Mouse (Mus musculus): Measurements from ENCODE around the gene Rpl29.

Gene Rpl29

GRCm38 (mm10) chr9:106457920-106458319 is 28.7 kb downstream of the Rpl29 start:
- TF ChIP-seq GATA4 (IDR thresholded peaks at IDR 0.05; ENCODE audit: insufficient replicate concordance, low read length), result no peak

- TF ChIP-seq GATA4 (IDR thresholded peaks at IDR 0.05; ENCODE audit: insufficient replicate concordance, low read length), result no peak
These were observed 30.7 kb downstream of the Rpl29 start for GRCm38 (mm10) chr9:106459946-106460345.

DNA sequence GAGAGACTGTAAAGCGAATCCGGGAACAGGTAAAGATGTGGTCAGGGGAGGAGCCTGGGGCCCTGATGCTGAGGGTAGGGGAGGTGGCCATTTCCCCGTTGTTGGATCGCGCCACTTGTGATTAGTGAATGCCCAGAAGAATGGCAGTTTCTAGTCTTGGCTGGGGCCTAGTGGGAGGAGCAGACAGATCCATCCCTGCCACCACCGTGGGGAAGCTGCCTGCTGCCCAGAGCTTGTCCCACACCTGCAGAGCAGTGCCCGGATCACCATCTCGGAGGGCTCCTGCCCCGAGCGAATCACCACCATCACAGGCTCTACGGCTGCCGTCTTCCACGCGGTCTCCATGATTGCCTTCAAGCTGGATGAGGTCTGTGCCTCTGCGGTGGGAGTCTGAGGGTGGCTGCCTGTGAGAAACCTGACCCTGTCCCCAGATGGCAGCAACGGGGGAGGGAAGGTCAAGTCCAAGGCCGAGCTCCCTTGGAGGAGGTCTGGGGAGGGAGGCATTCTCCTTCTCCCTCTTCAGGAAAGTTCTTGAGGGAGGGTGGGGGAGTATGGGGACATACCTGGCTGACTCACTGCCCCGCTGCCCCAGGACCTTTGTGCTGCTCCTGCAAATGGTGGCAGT is 31.3 kb downstream of the Rpl29 start:
- no peak for TF ChIP-seq GATA4 (IDR thresholded peaks at IDR 0.05; ENCODE audit: insufficient replicate concordance, low read length)

- no peak for TF ChIP-seq GATA4 (IDR thresholded peaks at IDR 0.05; ENCODE audit: insufficient replicate concordance, low read length)
These were observed 31.8 kb downstream of the Rpl29 start for GRCm38 (mm10) chr9:106461026-106461415.

DNA sequence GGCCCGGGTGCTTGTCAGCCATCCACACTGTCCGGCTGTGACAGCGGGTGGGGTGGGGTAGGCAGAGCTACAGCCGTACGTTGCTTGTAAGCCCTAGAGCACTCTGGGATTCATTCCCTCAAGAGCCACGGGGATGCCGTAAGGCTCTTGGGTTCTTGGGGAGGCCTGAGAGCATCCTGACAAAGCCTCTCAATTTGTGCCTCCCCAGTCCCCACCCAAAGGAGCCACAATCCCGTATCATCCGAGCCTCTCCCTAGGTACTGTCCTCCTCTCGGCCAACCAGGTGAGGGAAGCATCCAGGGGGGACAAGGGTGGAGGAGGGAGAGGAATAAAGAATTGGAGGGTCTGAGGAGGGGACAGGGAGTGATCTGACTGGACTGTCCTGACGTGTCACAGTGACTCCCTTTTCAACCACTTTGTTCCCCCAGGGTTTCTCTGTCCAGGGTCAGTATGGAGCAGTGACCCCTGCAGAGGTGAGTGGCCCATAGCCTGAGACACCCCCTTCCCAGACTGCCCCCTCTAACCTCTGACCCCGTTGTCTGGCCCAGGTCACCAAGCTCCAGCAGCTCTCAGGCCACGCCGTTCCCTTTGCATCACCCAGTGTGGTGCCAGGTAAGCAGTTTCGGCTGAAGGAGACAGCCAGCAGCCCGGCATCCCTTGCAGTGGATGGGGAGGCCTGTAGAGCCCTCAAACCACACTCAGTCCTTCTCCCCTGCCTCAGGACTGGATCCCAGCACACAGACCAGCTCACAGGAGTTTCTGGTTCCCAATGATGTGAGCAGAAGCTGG is 32.6 kb downstream of the Rpl29 start:
- TF ChIP-seq GATA4 (IDR thresholded peaks at IDR 0.05; ENCODE audit: insufficient replicate concordance, low read length), result no peak

DNA sequence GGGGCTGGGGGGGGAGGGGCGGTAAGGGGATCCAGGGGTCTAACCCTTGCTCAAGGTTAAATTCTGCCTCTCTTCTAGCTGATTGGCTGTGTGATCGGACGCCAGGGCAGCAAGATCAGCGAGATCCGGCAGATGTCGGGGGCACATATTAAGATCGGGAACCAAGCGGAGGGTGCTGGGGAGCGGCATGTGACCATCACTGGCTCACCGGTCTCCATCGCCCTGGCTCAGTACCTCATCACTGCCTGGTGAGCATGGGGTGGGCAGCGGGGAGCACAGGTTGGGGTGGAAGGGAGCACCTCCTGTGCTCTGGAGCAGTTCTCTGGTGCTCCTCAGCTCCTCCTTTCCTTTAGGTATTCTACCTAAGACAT is 33.2 kb downstream of the Rpl29 start:
- TF ChIP-seq GATA4 (IDR thresholded peaks at IDR 0.05; ENCODE audit: insufficient replicate concordance, low read length), result no peak

GRCm38 (mm10) chr9:106463122-106464063 is 34.1 kb downstream of the Rpl29 start:
- no peak for TF ChIP-seq GATA4 (IDR thresholded peaks at IDR 0.05; ENCODE audit: insufficient replicate concordance, low read length)

DNA sequence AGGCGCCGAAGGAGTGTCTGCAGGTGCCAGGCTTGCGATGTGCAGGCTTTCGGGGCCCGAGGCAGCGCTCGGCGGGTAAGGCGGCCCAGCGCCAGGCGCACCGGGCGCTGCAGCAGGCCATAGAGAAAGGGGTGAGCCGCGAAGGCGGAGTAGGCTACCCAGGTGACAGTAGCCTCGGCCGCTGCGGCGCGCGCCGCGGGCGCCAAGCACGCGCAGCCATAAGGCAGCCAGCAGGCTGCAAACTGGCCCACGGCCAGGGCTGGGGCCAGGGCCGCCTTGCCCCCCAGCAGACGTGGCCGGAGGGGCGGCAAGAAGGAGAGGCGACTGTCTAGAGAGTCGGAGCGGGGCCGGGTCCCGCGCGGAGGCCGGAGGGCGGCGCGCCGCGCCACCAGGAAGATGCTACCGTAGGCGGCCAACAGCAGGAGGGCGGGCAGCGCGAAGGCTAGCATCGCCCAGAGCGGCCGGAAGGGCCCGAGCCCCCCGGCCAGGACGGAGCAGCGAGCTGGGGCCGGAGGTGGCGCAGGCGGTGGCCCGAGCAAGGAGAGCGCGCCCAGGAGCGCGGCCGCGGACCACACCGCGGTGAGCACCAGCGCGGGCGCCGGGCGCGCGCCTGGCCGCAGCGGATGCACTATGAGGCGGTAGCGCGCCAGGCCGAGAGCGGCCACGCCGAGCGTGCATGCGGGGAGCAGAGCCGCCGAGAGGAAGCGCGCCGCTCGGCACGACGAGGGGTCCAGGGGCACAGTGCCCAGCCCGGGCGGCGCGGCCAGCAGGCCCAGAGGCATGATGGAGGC is 35.7 kb downstream of the Rpl29 start:
- TF ChIP-seq GATA4 (IDR thresholded peaks at IDR 0.05; ENCODE audit: insufficient replicate concordance, low read length), result no peak

- TF ChIP-seq GATA4 (IDR thresholded peaks at IDR 0.05; ENCODE audit: insufficient replicate concordance, low read length), result no peak
These were observed 36.4 kb downstream of the Rpl29 start, which contains the start of gene Gpr62 for GRCm38 (mm10) chr9:106465571-106466200. Gene Gpr62, minus strand, starts transcription at chr9:106465938.

GRCm38 (mm10) chr9:106466721-106467120 is 37.5 kb downstream of the Rpl29 start:
- TF ChIP-seq GATA4 (IDR thresholded peaks at IDR 0.05; ENCODE audit: insufficient replicate concordance, low read length), result no peak

- TF ChIP-seq GATA4 (IDR thresholded peaks at IDR 0.05; ENCODE audit: insufficient replicate concordance, low read length), result no peak
These were observed 38.5 kb downstream of the Rpl29 start for GRCm38 (mm10) chr9:106467746-106468145.

GRCm38 (mm10) chr9:106469317-106469716 is 40.1 kb downstream of the Rpl29 start:
- TF ChIP-seq GATA4 (IDR thresholded peaks at IDR 0.05; ENCODE audit: insufficient replicate concordance, low read length), result no peak

- TF ChIP-seq GATA4 (IDR thresholded peaks at IDR 0.05; ENCODE audit: insufficient replicate concordance, low read length), result no peak
These were observed 40.5 kb downstream of the Rpl29 start for GRCm38 (mm10) chr9:106469776-106470175.
